Mouse (Mus musculus): ENCODE measurements around the gene Hddc3. TPM values are rescaled to one million over a fixed set of nuclear protein-coding genes. Genes with fewer than 3 reads are reported as not detected.

Gene Hddc3
- polyA plus RNA-seq, 1 experiment, result 83.3 TPM

GRCm38 (mm10) chr7:80307766-80308165, 35.1 kb upstream of the Hddc3 start:
- no peak overlapping the region for H3K4me3 ChIP-seq
- no peaks in the 10 kb centered on the region for H3K27me3 ChIP-seq (ENCODE audit: control insufficient read depth, insufficient read depth, insufficient read length)
- H3K79me2 ChIP-seq (ENCODE audit: control insufficient read depth, insufficient read depth), result no peaks in the 10 kb centered on the region
- H3K4me2 ChIP-seq (ENCODE audit: low read depth), result no peak overlapping the region
- no peak for TF ChIP-seq TCF3 (IDR thresholded peaks at IDR 0.05; ENCODE audit: insufficient read length, low read depth)
- TF ChIP-seq MYOG (IDR thresholded peaks at IDR 0.05; ENCODE audit: control insufficient read depth in 1 of 3, insufficient read depth in 1 of 3, insufficient read length in 2 of 3, low read depth in 2 of 3), result no peak
- TF ChIP-seq USF1 (IDR thresholded peaks at IDR 0.05; ENCODE audit: low read depth), result no peak
- no peak for TF ChIP-seq POLR2A (IDR thresholded peaks at IDR 0.05; ENCODE audit: insufficient read length, low read depth)
- TF ChIP-seq E2F4 (IDR thresholded peaks at IDR 0.05; ENCODE audit: insufficient read depth), result no peak
- no peak for TF ChIP-seq REST (IDR thresholded peaks at IDR 0.05; ENCODE audit: insufficient read depth, insufficient read length)
- TF ChIP-seq SRF (IDR thresholded peaks at IDR 0.05; ENCODE audit: control insufficient read depth, insufficient read length, low read depth), result no peak
- TF ChIP-seq MYOD1 (IDR thresholded peaks at IDR 0.05; ENCODE audit: control insufficient read depth in 1 of 3, insufficient read length in 2 of 3, low read depth in 2 of 3), result no peak
- TF ChIP-seq CEBPB (IDR thresholded peaks at IDR 0.05; ENCODE audit: insufficient read depth, poor library complexity, severe bottlenecking), result no peak
- no peak for TF ChIP-seq TCF12 (IDR thresholded peaks at IDR 0.05; ENCODE audit: insufficient read depth, poor library complexity, severe bottlenecking)
- no peak for TF ChIP-seq MAX (IDR thresholded peaks at IDR 0.05; ENCODE audit: low read depth)
- no peak for TF ChIP-seq POLR2AphosphoS2 (IDR thresholded peaks at IDR 0.05; ENCODE audit: insufficient read length, low read depth)
- H3ac ChIP-seq (ENCODE audit: control insufficient read depth, insufficient read length), result no peak overlapping the region
- peaks cover 68% of the 10 kb centered on the region for H3K36me3 ChIP-seq (ENCODE audit: control insufficient read depth, insufficient read depth)

DNA sequence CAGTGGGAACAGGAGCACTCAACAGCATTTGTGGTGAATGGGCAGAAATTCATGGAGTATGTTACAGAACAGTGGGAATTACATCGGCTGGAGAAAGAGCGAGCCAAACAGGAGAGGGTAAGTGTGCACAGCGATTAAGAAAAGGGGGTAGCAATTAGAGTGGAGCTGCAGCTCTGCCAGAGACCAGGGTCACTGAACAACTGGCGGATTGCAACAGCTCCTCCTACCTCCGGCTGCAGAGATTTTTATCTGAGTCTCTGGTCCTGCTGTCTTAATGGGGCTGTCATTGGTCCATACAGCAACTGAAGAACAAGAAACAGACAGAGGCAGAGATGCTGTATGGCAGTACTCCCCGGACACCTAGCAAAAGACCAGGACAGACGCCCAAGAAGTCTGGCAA, 32.1 kb upstream of the Hddc3 start:
- Histone ChIP-seq H3K4me3 (no peak overlapping the region), H3K27me3 (ENCODE audit: control insufficient read depth, insufficient read depth, insufficient read length) (no peaks in the 10 kb centered on the region), H3K4me2 (ENCODE audit: low read depth) (no peak overlapping the region), H3K79me2 (ENCODE audit: control insufficient read depth, insufficient read depth) (no peaks in the 10 kb centered on the region), H3ac (ENCODE audit: control insufficient read depth, insufficient read length) (no peak overlapping the region), H3K36me3 (ENCODE audit: control insufficient read depth, insufficient read depth) (peaks cover 59% of the 10 kb centered on the region)
- no peak for TF ChIP-seq POLR2A (IDR thresholded peaks at IDR 0.05; ENCODE audit: insufficient read length, low read depth)
- no peak for TF ChIP-seq TCF3 (IDR thresholded peaks at IDR 0.05; ENCODE audit: insufficient read length, low read depth)
- no peak for TF ChIP-seq MYOG (IDR thresholded peaks at IDR 0.05; ENCODE audit: control insufficient read depth in 1 of 3, insufficient read depth in 1 of 3, insufficient read length in 2 of 3, low read depth in 2 of 3)
- TF ChIP-seq SRF (IDR thresholded peaks at IDR 0.05; ENCODE audit: control insufficient read depth, insufficient read length, low read depth), result no peak
- no peak for TF ChIP-seq CEBPB (IDR thresholded peaks at IDR 0.05; ENCODE audit: insufficient read depth, poor library complexity, severe bottlenecking)
- no peak for TF ChIP-seq TCF12 (IDR thresholded peaks at IDR 0.05; ENCODE audit: insufficient read depth, poor library complexity, severe bottlenecking)
- no peak for TF ChIP-seq MAX (IDR thresholded peaks at IDR 0.05; ENCODE audit: low read depth)
- no peak for TF ChIP-seq E2F4 (IDR thresholded peaks at IDR 0.05; ENCODE audit: insufficient read depth)
- TF ChIP-seq REST (IDR thresholded peaks at IDR 0.05; ENCODE audit: insufficient read depth, insufficient read length), result no peak
- TF ChIP-seq POLR2AphosphoS2 (IDR thresholded peaks at IDR 0.05; ENCODE audit: insufficient read length, low read depth), result no peak
- TF ChIP-seq USF1 (IDR thresholded peaks at IDR 0.05; ENCODE audit: low read depth), result no peak
- TF ChIP-seq MYOD1 (IDR thresholded peaks at IDR 0.05; ENCODE audit: control insufficient read depth in 1 of 3, insufficient read length in 2 of 3, low read depth in 2 of 3), result no peak

- peaks cover 42% of the 10 kb centered on the region for H3K36me3 ChIP-seq (ENCODE audit: control insufficient read depth, insufficient read depth)
- H3ac ChIP-seq (ENCODE audit: control insufficient read depth, insufficient read length), result no peak overlapping the region
- no peaks in the 10 kb centered on the region for H3K79me2 ChIP-seq (ENCODE audit: control insufficient read depth, insufficient read depth)
- TF ChIP-seq REST (IDR thresholded peaks at IDR 0.05; ENCODE audit: insufficient read depth, insufficient read length) (no peak), E2F4 (IDR thresholded peaks at IDR 0.05; ENCODE audit: insufficient read depth) (no peak), POLR2AphosphoS2 (IDR thresholded peaks at IDR 0.05; ENCODE audit: insufficient read length, low read depth) (peak; percentile 40)
- no peaks in the 10 kb centered on the region for H3K27me3 ChIP-seq (ENCODE audit: control insufficient read depth, insufficient read depth, insufficient read length)
- no peak overlapping the region for H3K4me3 ChIP-seq
- no peak overlapping the region for H3K4me2 ChIP-seq (ENCODE audit: low read depth)
These were observed 27.2 kb upstream of the Hddc3 start for GRCm38 (mm10) chr7:80315733-80316132.

- Histone ChIP-seq H3ac (ENCODE audit: control insufficient read depth, insufficient read length) (no peak overlapping the region), H3K79me2 (ENCODE audit: control insufficient read depth, insufficient read depth) (peaks cover 7% of the 10 kb centered on the region), H3K36me3 (ENCODE audit: control insufficient read depth, insufficient read depth) (peaks cover 25% of the 10 kb centered on the region), H3K4me3 (no peak overlapping the region), H3K27me3 (ENCODE audit: control insufficient read depth, insufficient read depth, insufficient read length) (no peaks in the 10 kb centered on the region), H3K4me2 (ENCODE audit: low read depth) (peak overlapping the region; percentile 18)
- TF ChIP-seq POLR2AphosphoS2 (IDR thresholded peaks at IDR 0.05; ENCODE audit: insufficient read length, low read depth), result no peak
- TF ChIP-seq MYOG (IDR thresholded peaks at IDR 0.05; ENCODE audit: control insufficient read depth in 1 of 3, insufficient read depth in 1 of 3, insufficient read length in 2 of 3, low read depth in 2 of 3), result no peak
- TF ChIP-seq E2F4 (IDR thresholded peaks at IDR 0.05; ENCODE audit: insufficient read depth), result no peak
- no peak for TF ChIP-seq TCF3 (IDR thresholded peaks at IDR 0.05; ENCODE audit: insufficient read length, low read depth)
- no peak for TF ChIP-seq USF1 (IDR thresholded peaks at IDR 0.05; ENCODE audit: low read depth)
- no peak for TF ChIP-seq POLR2A (IDR thresholded peaks at IDR 0.05; ENCODE audit: insufficient read length, low read depth)
- no peak for TF ChIP-seq TCF12 (IDR thresholded peaks at IDR 0.05; ENCODE audit: insufficient read depth, poor library complexity, severe bottlenecking)
- TF ChIP-seq CEBPB (IDR thresholded peaks at IDR 0.05; ENCODE audit: insufficient read depth, poor library complexity, severe bottlenecking), result no peak
- TF ChIP-seq REST (IDR thresholded peaks at IDR 0.05; ENCODE audit: insufficient read depth, insufficient read length), result no peak
- TF ChIP-seq SRF (IDR thresholded peaks at IDR 0.05; ENCODE audit: control insufficient read depth, insufficient read length, low read depth), result no peak
- no peak for TF ChIP-seq MYOD1 (IDR thresholded peaks at IDR 0.05; ENCODE audit: control insufficient read depth in 1 of 3, insufficient read length in 2 of 3, low read depth in 2 of 3)
These were observed 25.3 kb upstream of the Hddc3 start for GRCm38 (mm10) chr7:80317439-80318115.

All from myocyte (in vitro differentiated cells).